8 mouse cellular contexts compared by ENCODE assay signal in the genomic region with DNA sequence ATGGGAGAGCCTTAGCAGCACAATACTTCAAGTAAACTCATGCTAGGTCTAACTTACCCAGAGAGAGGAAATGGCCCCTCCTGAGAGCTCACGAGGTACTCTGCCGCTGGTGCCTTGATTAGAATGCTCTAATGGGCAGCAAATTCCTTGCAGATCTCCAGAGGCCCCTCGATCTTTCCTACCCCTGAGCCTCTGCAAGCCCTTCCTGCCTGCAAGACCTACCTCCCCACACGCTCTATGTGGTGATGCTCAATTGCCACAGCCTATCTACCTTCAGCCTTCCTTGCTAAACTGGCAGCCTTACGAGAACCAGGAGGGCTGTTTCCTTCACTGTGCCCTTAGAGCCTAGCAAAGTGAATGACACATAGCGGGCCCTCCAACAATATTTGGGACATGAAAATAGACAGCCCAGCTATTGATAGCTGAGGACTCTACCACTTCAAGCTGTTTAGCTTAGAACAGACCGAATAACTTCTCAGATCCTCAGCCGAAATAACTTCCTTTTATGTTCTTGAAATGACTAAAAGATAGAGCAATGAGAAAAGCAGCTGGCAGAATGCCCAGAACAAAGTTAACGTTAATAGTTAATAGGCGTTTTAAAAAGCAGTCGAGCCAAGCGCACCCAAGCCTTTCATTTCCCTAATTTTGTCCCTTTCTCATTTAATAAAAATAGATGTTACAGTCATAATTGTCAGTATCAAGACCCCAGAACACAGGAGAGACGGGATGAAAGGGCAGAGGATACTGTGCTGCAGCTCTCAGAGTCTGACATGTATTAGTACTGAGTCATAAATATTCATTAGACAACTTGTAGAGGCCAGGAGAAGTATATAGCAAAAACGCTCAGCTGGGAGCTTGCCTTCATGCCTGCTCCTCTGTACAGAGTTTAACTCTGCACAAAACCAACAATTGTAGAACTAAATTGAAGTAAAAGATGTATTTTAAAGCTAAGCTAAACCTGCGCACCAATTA. TPM values are rescaled to one million over a fixed set of nuclear protein-coding genes. Genes with fewer than 3 reads are reported as not detected.
DNase-seq lines count a peak whose midpoint lies in the region; ATAC-seq lines count a peak whose summit lies in the region.
"Had no signal": no experiment of that assay in that cellular context is flagged by ENCODE, and none has a peak within 500 bp of the region (broad histone marks: within the 10 kb centered on the region; RNA-seq: fewer than 3 reads in every experiment).

No protein-coding gene starts in this region.

- no peaks in the 10 kb centered on the region for H3K27me3 ChIP-seq in neural tube, embryonic 15.5 days (replicated peaks)

- H3K36me3 ChIP-seq in neural tube, embryonic 15.5 days, result no peaks in the 10 kb centered on the region

- H3K9ac ChIP-seq in neural tube, embryonic 15.5 days (replicated peaks), result no peak overlapping the region

- DNase-seq in neural tube, embryonic 10.5 days (ENCODE audit: extremely low spot score, low spot score), result no peak
- peak; percentile 38 to 49 for DNase-seq in kidney, adult 8-10 months
- DNase-seq in naive thymus-derived CD4-positive, alpha-beta T cell, adult 2 months (ENCODE audit: low read depth), result peak; percentile 37
- DNase-seq in cerebellum, postnatal 10 days, result no peak
- no peak for DNase-seq in urinary bladder, adult 18-20 months (ENCODE audit: low spot score in 2 of 2)

- WGBS in neural tube, embryonic 15.5 days, result 42% methylated on average over 15 of the region's 15 CpGs

- no peak overlapping the region for H3K4me3 ChIP-seq in neural tube, embryonic 15.5 days (replicated peaks)
- H3K4me3 ChIP-seq: erythroblast, embryonic 14.5 days had no signal

- H3K27ac ChIP-seq in neural tube, embryonic 15.5 days (replicated peaks), result no peak overlapping the region

- no peak overlapping the region for H3K4me2 ChIP-seq in neural tube, embryonic 15.5 days

- peak; percentile 42 for ATAC-seq in neural tube, embryonic 15.5 days (ENCODE audit: low FRiP score)
- ATAC-seq in common myeloid progenitor, adult 5-6 weeks (replicated peaks; ENCODE audit: low read depth, poor library complexity, severe bottlenecking), result peak; percentile 55

- H3K4me1 ChIP-seq in neural tube, embryonic 15.5 days, result no peaks in the 10 kb centered on the region

- H3K9me3 ChIP-seq in neural tube, embryonic 15.5 days (replicated peaks), result no peaks in the 10 kb centered on the region

RNA-seq across cellular contexts. Expression of a gene that starts 17.9 kb away (rescaled TPM):
- polyA plus RNA-seq in neural tube, embryonic 15.5 days (2015; fragmentation: Nextera tagmentation; extraction: Ambion mirVana), result 42.4 and 48.2 TPM in 2 replicates
- total RNA-seq in common myeloid progenitor, adult 5-6 weeks (2017), result 72.5 and 107 TPM in 2 replicates

Comparison
In these comparisons a context has a peak if more than half of its experiments do, and no peak if none do; other contexts are left out.
1. DNase-seq: peak in kidney, adult 8-10 months (2 of 2) and naive thymus-derived CD4-positive, alpha-beta T cell, adult 2 months (single experiment); none in neural tube, embryonic 10.5 days (single experiment), cerebellum, postnatal 10 days (0 of 2) and urinary bladder, adult 18-20 months (0 of 2).